Mouse (Mus musculus) stomach, postnatal 0 days (tissue): ENCODE data around the gene Hvcn1.

Experiments
- CTCF ChIP-seq: IDR thresholded peaks from 2 replicates; pipeline ENCODE4 v1.5.1; 2016; ENCODE audit warnings: antibody characterized with exemption, low read depth, mild to moderate bottlenecking, moderate library complexity
- EP300 ChIP-seq: optimal IDR thresholded peaks from 2 replicates; pipeline ENCODE3; 2016; ENCODE audit warnings: antibody characterized with exemption

- TF ChIP-seq CTCF = no peak
- TF ChIP-seq EP300 = no peak
These were observed 47.8 kb upstream of the Hvcn1 start for GRCm38 (mm10) chr5:122158557-122159515.
